Mouse (Mus musculus) stomach, embryonic 16.5 days (tissue): ENCODE measurements around the gene Olfr733. TPM values are rescaled to one million over a fixed set of nuclear protein-coding genes. Genes with fewer than 3 reads are reported as not detected.

Experiments used
- ATAC-seq: fragments of 200-750 bp; cut with Nextera tagmentation; 2 replicates; pipeline ENCODE4 v1.8.0; 2017; ENCODE audit warnings: moderate number of reproducible peaks, moderate TSS enrichment; ENCODE audit not compliant: insufficient read depth, low FRiP score
- H3K27ac ChIP-seq: fragments of 300-500 bp; sonication (generic); 2 replicates; pipeline ENCODE4 v1.5.1; 2014; ENCODE audit warnings: low read length
- H3K27me3 ChIP-seq: fragments of 300-500 bp; sonication (generic); 2 replicates; pipeline ENCODE4 v1.6.1; 2014; ENCODE audit warnings: low read length, control low read depth, mixed read lengths; ENCODE audit not compliant: control insufficient read depth, insufficient read depth
- H3K36me3 ChIP-seq: fragments of 300-500 bp; sonication (generic); 2 replicates; pipeline ENCODE4 v1.6.1; 2014; ENCODE audit warnings: low read length; ENCODE audit not compliant: control insufficient read depth, insufficient read depth
- H3K4me1 ChIP-seq: fragments of 300-500 bp; sonication (generic); 2 replicates; pipeline ENCODE4 v1.6.1; 2014; ENCODE audit warnings: low read length, control low read depth, mixed read lengths; ENCODE audit not compliant: control insufficient read depth, insufficient read depth
- H3K4me2 ChIP-seq: fragments of 300-500 bp; sonication (generic); 2 replicates; pipeline ENCODE4 v1.6.1; 2014; ENCODE audit warnings: low read depth, low read length, mixed read lengths
- H3K4me3 ChIP-seq: fragments of 300-500 bp; sonication (generic); replicated peaks from 2 replicates; pipeline ENCODE4 v1.5.1; 2014; ENCODE audit warnings: mild to moderate bottlenecking, low read length
- H3K9ac ChIP-seq: fragments of 300-500 bp; sonication (generic); 2 replicates; pipeline ENCODE4 v1.6.1; 2014; ENCODE audit warnings: low read length
- H3K9me3 ChIP-seq: fragments of 300-500 bp; sonication (generic); replicated peaks from 2 replicates; pipeline ENCODE4 v1.6.1; 2016; ENCODE audit warnings: low read length, control low read depth; ENCODE audit not compliant: control insufficient read depth
- WGBS: fragments of 180-500 bp; shearing (Covaris S2); extraction: QIAGEN DNeasy Blood & Tissue Kit; methylation state at CpG from one replicate; pipeline ENCODE4 v1.1.7; 2014; 5-methylcytosine and 5-hydroxymethylcytosine counted together
- polyA plus RNA-seq: library from polyadenylated mRNA; unstranded; fragments of >200 nt; fragmentation: Nextera tagmentation; extraction: Ambion mirVana; gene quantifications from 2 replicates; pipeline ENCODE4 v1.2.1, GENCODE M21; 2015

Gene Olfr733
- not detected in 2 replicates for polyA plus RNA-seq

DNA sequence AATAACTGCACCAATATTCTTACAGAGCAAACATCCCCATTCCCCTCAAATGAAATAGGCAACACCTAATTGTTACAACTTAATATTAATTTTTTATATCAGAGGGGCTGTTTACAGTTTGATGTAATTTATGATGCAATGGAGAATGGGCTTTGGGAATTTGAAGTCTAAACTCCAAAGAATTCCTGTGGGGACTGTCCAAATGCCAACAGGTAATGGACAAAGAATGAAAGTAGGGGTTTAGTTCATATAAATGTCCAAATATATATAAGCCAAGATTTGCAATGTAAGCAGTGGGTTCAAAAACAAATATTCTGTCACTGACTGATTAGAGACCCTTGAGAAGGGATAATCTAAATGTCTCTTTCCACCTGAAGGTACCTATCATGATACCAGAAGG is at the start of gene Olfr733:
Gene Olfr733 (minus strand): TSS at position 101 of the 400 bp plus-strand sequence.
- no peaks in the 10 kb centered on the region for H3K27me3 ChIP-seq
- H3K9me3 ChIP-seq = no peaks in the 10 kb centered on the region
- H3K4me2 ChIP-seq = no peak within 1 kb of the TSS
- no peak within 1 kb of the TSS for H3K4me3 ChIP-seq
- ATAC-seq = no peak
- no peak within 1 kb of the TSS for H3K9ac ChIP-seq
- no peaks in the 10 kb centered on the region for H3K4me1 ChIP-seq
- H3K27ac ChIP-seq = no peak within 1 kb of the TSS
- H3K36me3 ChIP-seq = no peaks in the 10 kb centered on the region

DNA sequence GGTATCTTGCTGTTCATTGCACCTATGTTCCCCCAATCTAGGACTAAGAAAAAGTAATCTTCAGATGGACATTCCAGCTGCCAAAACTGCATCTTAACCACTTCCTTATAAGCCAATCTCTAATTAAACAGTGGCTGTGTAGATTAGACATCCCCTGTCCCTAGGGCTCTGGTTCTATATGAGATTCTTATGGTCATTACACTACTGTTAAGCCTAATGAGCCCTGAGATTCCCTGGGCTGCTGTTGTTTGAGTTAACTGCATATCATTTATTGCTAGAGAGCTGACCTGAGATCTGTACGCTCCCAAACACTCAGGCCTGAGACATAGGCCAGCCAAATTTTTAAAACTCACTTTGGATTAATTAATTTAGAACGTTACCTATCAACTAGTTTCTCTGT is 47.5 kb upstream of the Olfr733 start, which contains the start of gene Olfr735:
Gene Olfr735 (minus strand): TSS at position 77 of the 400 bp plus-strand sequence.
- no peaks in the 10 kb centered on the region for H3K4me1 ChIP-seq
- H3K27ac ChIP-seq = no peak within 1 kb of the TSS
- no peak within 1 kb of the TSS for H3K4me3 ChIP-seq
- ATAC-seq = no peak
- H3K9ac ChIP-seq = no peak within 1 kb of the TSS
- WGBS = 70% methylated on average over 2 of the region's 2 CpGs
- no peaks in the 10 kb centered on the region for H3K9me3 ChIP-seq
- H3K4me2 ChIP-seq = no peak within 1 kb of the TSS
- H3K27me3 ChIP-seq = no peaks in the 10 kb centered on the region
- no peaks in the 10 kb centered on the region for H3K36me3 ChIP-seq

DNA sequence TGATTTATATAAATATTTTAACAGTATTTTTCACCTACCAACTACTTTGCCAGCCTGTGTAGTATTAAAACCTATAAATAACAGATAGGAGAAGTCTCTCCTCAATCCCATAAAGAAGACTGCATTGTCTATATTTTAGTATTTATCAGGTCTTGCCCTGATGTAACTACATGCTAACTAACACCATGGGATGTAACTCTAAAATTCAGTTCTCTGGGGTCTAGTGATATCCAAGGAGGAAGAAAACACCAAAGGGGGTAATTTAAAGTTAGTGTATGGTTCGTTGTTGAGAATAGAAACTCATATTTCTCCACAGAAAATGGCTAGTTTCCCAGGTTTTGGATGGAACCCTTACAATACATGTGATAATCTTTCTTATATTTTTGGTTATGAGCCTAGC is 25.3 kb upstream of the Olfr733 start, which contains the start of gene Olfr734:
Gene Olfr734 (minus strand): TSS at position 101 of the 400 bp plus-strand sequence.
- H3K27me3 ChIP-seq = no peaks in the 10 kb centered on the region
- 58% methylated on average over 1 of the region's 1 CpGs for WGBS
- no peak within 1 kb of the TSS for H3K4me3 ChIP-seq
- ATAC-seq = no peak
- H3K36me3 ChIP-seq = no peaks in the 10 kb centered on the region
- H3K9me3 ChIP-seq = no peaks in the 10 kb centered on the region
- no peaks in the 10 kb centered on the region for H3K4me1 ChIP-seq
- H3K27ac ChIP-seq = no peak within 1 kb of the TSS
- H3K4me2 ChIP-seq = no peak within 1 kb of the TSS
- no peak within 1 kb of the TSS for H3K9ac ChIP-seq

DNA sequence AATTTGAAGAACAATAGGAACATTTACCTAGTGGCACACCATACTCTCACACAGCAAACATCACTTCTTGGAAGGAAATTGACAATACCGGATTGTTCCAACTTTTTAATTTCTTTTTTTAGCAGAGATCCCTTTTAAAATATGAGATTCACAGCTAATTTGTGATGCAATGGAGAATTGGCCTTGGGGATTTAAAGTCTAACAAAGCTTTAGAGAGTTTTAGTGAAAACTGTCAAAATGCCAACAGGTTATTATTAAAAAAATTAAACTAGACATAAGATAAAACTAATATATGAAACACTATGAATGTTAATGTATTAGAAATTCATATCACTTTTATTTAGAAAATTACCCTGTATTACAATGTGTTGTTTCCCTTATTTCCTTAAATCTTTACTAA is 17.2 kb downstream of the Olfr733 start, which contains the start of gene Olfr732:
Gene Olfr732 (minus strand): TSS at position 101 of the 400 bp plus-strand sequence.
- H3K4me2 ChIP-seq = no peak within 1 kb of the TSS
- WGBS = 97% methylated on average over 1 of the region's 1 CpGs
- H3K4me3 ChIP-seq = no peak within 1 kb of the TSS
- H3K9me3 ChIP-seq = no peaks in the 10 kb centered on the region
- H3K27ac ChIP-seq = no peak within 1 kb of the TSS
- no peak for ATAC-seq
- no peaks in the 10 kb centered on the region for H3K27me3 ChIP-seq
- no peaks in the 10 kb centered on the region for H3K36me3 ChIP-seq
- no peak within 1 kb of the TSS for H3K9ac ChIP-seq
- no peaks in the 10 kb centered on the region for H3K4me1 ChIP-seq

Other genes starting within 250 kb of the Olfr733 start
- gene Olfr726, start 210.6 kb downstream of the Olfr733 start, polyA plus RNA-seq = not detected in 2 replicates
- gene Olfr727, start 178.3 kb downstream of the Olfr733 start, polyA plus RNA-seq = not detected in 2 replicates
- gene Olfr728, start 158.8 kb downstream of the Olfr733 start, polyA plus RNA-seq = not detected in 2 replicates
- not detected in 2 replicates for gene Olfr729, start 148.6 kb downstream of the Olfr733 start, polyA plus RNA-seq
- gene Olfr730, start 113.3 kb downstream of the Olfr733 start, polyA plus RNA-seq = not detected in 2 replicates
- not detected in 2 replicates for gene Olfr731, start 59.7 kb downstream of the Olfr733 start, polyA plus RNA-seq
- not detected in 2 replicates for gene Olfr732, start 17.3 kb downstream of the Olfr733 start, polyA plus RNA-seq
- gene Olfr734, start 25.2 kb upstream of the Olfr733 start, polyA plus RNA-seq = not detected in 2 replicates
- gene Olfr735, start 47.4 kb upstream of the Olfr733 start, polyA plus RNA-seq = not detected in 2 replicates
- gene Tlr11, start 56.4 kb upstream of the Olfr733 start, polyA plus RNA-seq = not detected in 2 replicates
- not detected in 2 replicates for gene Olfr736, start 79.6 kb upstream of the Olfr733 start, polyA plus RNA-seq
- gene Olfr738, start 106.0 kb upstream of the Olfr733 start, polyA plus RNA-seq = not detected in 2 replicates
- gene Olfr739, start 117.1 kb upstream of the Olfr733 start, polyA plus RNA-seq = not detected in 2 replicates
- gene Olfr740, start 144.0 kb upstream of the Olfr733 start, polyA plus RNA-seq = not detected in 2 replicates
- not detected in 2 replicates for gene Olfr741, start 171.2 kb upstream of the Olfr733 start, polyA plus RNA-seq
- not detected in 2 replicates for gene Olfr742, start 202.1 kb upstream of the Olfr733 start, polyA plus RNA-seq
- not detected in 2 replicates for gene Olfr743, start 220.3 kb upstream of the Olfr733 start, polyA plus RNA-seq